Mouse (Mus musculus): ENCODE data around the gene Akt1s1. TPM values are rescaled to one million over a fixed set of nuclear protein-coding genes. Genes with fewer than 3 reads are reported as not detected.
"Not testable (repeated sequence)": the region's sequence is repeated elsewhere in the genome, so short reads cannot be mapped to it uniquely, and the experiment has no call there.

Gene Akt1s1
- total RNA-seq, 2 experiments from 2014 or later: 80.8 to 81.1 TPM

DNA sequence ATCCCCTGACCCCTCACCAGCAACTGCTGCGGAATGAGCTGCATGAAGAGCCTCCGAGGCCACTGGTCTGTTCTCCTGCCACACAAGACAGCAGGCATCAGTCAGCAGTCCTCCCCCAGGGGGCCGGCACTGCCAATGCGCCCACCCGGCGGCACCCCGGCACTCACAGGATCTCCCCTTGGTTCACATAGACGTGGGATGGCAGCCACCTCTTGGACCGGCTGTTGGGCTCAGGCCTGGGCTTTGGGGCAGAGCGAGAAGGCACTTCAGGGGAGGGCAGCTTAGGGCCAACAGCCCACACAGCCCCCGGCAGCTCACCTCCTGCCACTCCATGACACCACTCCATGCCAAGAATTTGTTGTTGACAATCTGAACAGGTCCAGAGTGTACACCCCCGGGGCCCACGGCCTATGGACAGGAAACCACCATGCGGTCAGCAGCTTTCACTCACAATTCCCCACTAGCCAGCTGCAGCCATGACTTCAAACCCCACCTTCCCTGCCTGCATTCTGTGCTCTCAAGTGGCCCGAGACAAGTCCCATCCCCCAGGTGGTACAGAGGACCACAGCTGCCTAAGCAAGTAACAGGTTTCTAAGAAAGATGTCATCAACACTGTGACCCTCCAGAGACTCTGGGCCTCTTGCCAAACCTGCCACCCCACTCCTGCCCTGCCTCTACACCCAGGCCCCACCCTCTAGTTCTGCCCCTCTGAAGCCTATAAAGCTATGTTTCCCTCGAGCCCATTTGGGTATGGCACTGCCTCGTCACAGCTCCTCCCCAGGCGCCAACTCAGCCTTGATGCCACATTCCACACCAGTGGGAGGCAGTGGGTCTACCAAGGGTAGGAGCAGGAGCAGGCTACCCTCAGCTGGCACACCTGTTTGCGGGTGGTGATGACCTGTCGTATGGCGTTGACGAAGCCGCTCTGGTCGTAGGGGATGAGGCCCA, 16.1 kb downstream of the Akt1s1 start:
- intact Hi-C loops (cut with DNase I): no loop called here
- DNase-seq (ENCODE audit: low spot score in 2 of 2): no peak

- intact Hi-C loops (cut with DNase I): no loop called here
- no peak for DNase-seq (ENCODE audit: low spot score in 2 of 2)
Measured at GRCm38 (mm10) chr7:44866276-44867009, 17.7 kb downstream of the Akt1s1 start.

DNA sequence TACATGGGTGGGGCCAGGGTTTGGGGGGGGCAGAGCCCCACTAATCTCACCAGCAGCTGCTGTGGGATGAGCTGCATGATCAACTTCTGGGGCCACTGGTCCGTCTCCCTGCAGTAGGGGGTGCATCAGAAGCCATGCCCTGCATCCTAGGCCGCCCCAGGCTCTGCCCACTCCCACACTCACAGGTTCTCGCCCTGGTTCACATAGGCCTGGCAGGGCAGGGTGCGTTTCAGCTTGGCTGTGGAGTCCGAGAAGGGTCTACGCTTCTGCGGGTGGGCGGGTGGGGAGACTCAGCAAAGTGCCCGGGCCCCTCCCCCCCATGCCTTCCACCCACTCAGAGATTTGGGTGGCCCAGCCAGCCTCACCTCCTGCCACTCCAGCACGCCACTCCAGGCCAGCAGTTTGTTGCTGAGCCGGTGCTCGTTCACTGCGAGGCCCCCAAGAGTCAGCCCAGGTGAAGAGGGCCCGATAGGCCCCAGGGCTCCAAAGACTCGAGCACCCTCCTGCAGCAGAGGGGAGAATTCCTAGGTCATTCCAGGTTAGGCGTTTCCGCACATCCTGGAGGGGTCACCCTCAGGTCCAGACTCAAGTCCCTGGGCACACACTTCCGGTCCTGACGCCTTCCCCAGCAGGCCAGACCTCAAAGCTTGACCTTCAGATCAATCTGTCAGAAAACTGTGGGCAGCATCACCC, 18.4 kb downstream of the Akt1s1 start:
- no peak for DNase-seq (ENCODE audit: low spot score in 2 of 2)
- intact Hi-C loops (cut with DNase I): no loop called here

DNA sequence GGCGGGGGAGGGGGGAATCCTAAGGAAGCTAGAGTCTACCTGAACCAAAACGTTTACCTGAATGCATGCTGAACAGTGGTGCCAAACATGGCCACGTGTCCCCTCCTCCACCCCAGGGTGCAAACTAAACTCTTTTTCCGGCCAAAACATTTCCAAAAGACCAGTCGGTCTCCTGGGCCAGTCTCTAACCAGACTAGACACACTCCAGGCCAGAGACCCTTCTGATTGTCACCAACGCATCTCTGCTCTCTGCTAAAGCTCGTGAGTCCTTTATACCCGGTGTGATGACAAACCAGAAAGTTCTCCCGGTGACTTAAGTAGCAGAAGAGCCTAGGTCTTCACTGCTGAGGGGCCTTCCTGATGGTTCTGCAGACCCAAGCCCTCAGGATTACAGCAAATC, 19.0 kb downstream of the Akt1s1 start:
- no peak for DNase-seq (ENCODE audit: low spot score in 2 of 2)
- intact Hi-C loops (cut with DNase I): no loop called here

GRCm38 (mm10) chr7:44868465-44868864, 19.7 kb downstream of the Akt1s1 start:
- intact Hi-C loops (cut with DNase I): no loop called here
- no peak for DNase-seq (ENCODE audit: low spot score in 2 of 2)

- peak in 1 of 2 experiments; percentile 51 for DNase-seq (ENCODE audit: low spot score in 2 of 2)
- intact Hi-C loops (cut with DNase I): no loop called here
Measured at GRCm38 (mm10) chr7:44868919-44869696, 20.3 kb downstream of the Akt1s1 start.

- DNase-seq (ENCODE audit: low spot score in 2 of 2): peak; percentile 94 to 99
- intact Hi-C loops (cut with DNase I): no loop called here
Measured at GRCm38 (mm10) chr7:44869697-44870528, 21.1 kb downstream of the Akt1s1 start, which contains the start of gene Ptov1. Ptov1 (minus strand) TSS chr7:44869788.

DNA sequence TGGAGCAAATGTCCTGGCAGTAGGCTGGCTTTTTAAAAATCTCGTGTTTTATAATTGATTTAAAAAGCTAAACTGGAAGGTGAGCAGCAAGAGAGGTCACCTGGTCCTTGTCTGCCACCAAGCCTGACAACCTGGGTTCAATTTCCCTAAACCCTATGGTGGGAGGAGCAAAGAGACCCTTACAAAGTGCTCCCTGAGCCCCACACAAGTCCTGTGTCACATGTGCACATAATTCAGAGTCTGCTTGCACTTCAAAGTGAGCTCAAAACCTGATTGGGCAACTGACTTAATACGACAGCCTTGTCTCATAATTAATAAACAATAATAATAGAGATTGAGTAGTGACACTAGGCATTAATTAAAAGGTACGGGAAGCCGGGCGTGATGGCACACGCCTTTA, 21.8 kb downstream of the Akt1s1 start:
- intact Hi-C loops (cut with DNase I): no loop called here

GRCm38 (mm10) chr7:44871181-44871580, 22.4 kb downstream of the Akt1s1 start:
- intact Hi-C loops (cut with DNase I): no loop called here

More for the DNA sequence above, 21.8 kb downstream of the Akt1s1 start:
- DNase-seq (ENCODE audit: low spot score in 2 of 2): no peak

DNA sequence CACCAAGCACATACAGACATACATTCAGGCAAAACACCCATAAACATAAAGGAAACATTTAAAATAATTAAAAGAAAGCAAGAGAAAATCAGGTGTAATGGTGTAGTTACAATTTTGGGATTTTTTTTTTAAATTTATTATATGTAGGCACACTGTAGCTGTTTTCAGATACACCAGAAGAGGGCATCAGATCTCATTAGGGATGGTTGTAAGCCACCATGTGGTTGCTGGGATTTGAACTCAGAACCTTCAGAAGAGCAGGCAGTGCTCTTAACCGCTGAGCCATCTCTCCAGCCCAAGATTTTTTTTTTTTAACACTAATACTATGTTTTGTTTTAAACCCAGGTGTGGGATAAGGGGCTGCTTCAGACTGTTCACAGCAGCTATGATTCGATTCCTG, 23.0 kb downstream of the Akt1s1 start:
- intact Hi-C loops (cut with DNase I): loop anchor here (2.0 kb wide), 1 partner anchor 19 kb away; no protein-coding TSS in a partner anchor
- DNase-seq (ENCODE audit: low spot score in 2 of 2): not testable (repeated sequence)

More at GRCm38 (mm10) chr7:44871181-44871580, 22.4 kb downstream of the Akt1s1 start:
- DNase-seq (ENCODE audit: low spot score in 2 of 2): no peak

DNA sequence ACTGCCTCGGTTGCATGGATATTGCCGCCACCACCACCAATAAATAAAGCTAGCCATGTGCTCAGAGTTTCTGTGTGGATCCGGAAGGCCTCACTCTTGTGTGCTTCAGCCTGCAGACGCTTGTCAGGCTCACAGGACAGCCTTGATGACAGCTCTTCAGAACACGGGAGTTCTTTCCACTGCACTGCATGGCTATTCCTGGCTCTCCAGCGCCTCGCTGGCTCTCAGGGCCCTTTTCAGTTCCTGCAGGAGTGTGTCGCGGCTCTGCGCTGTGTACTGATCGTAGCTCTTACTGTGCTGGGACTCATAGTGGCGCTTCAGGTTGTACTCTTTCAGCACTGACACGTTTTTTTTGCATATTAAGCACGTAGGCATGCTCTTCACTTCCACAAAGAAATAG, 29.0 kb downstream of the Akt1s1 start:
- no peak for DNase-seq (ENCODE audit: low spot score in 2 of 2)
- intact Hi-C loops (cut with DNase I): no loop called here

GRCm38 (mm10) chr7:44883036-44883435, 34.2 kb downstream of the Akt1s1 start:
- DNase-seq (ENCODE audit: low spot score in 2 of 2): no peak
- intact Hi-C loops (cut with DNase I): no loop called here

DNA sequence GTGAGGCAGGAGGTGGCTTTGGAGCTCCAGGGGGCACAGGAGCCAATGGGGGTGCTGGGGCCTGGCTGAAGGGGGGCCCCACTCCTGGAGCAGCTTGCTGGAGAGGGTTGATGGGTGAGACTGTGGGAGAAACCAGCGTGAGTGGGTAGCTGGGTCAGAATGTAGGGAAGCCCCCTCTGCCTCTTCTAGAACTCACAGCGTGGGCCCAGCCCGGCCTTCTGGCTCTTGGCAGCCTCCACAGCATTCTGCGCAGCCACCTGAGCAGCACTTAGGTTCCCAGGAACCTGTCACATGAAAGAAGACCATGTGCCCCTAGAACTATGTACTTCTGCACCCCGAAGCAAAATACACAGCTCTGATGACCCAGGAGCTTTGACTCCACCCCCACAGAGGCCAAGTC, 35.8 kb downstream of the Akt1s1 start:
- intact Hi-C loops (cut with DNase I): no loop called here
- DNase-seq (ENCODE audit: low spot score in 2 of 2): no peak

- no peak for DNase-seq (ENCODE audit: low spot score in 2 of 2)
- intact Hi-C loops (cut with DNase I): no loop called here
Measured at GRCm38 (mm10) chr7:44886964-44887363, 38.2 kb downstream of the Akt1s1 start.

DNA sequence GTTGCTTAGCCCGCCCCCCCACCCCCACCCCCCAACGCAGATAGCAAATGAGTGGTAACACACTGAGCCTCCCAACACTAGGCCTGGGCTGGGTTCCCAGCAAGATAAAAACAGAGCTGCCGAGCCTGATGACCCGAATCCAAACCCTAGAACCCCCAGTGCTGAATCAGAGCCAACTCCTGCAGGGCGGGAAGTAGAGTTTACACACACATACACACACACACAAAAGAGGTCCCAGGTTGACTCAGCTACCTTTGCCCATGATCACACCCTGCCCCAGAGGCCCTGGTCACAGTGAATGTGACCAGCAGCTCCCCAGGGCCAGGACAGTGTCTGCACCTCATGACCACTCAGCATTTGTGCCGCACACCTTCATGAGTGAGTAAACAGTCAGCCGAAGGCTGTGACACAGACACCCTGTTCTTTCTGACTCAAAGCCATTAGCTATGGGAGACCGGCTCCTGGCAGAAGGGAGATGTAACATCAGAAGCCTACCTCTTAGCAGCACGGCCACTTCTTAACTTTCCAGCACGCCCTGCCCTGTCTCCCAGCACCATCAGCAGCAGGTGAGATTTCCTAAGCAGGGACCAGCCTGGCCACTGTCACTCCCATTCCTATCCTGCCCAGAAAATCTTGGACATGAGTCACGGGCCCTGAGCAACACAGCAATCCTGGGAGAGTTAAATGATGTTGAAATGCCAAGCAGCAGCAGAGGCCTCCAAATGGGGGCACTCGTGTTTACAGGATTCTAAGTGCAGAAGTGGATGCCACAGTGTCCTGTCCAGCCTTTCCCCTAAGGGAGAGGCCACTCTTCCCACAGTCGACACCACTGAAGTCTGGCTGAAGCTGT, 39.7 kb downstream of the Akt1s1 start:
- no peak for DNase-seq (ENCODE audit: low spot score in 2 of 2)
- intact Hi-C loops (cut with DNase I): no loop called here

GRCm38 (mm10) chr7:44890180-44890579, 41.4 kb downstream of the Akt1s1 start:
- no peak for DNase-seq (ENCODE audit: low spot score in 2 of 2)
- intact Hi-C loops (cut with DNase I): loop anchor here (2.0 kb wide), 1 partner anchor 17 kb away; no protein-coding TSS in a partner anchor

GRCm38 (mm10) chr7:44890737-44891136, 41.9 kb downstream of the Akt1s1 start:
- no peak for DNase-seq (ENCODE audit: low spot score in 2 of 2)

More at GRCm38 (mm10) chr7:44890737-44891136, 41.9 kb downstream of the Akt1s1 start:
- intact Hi-C loops (cut with DNase I): loop anchor here (2.0 kb wide), 1 partner anchor 18 kb away; no protein-coding TSS in a partner anchor

All from left cerebral cortex, postnatal 14 days (tissue).